21 mouse cellular contexts compared by ENCODE assay signal in the genomic region with DNA sequence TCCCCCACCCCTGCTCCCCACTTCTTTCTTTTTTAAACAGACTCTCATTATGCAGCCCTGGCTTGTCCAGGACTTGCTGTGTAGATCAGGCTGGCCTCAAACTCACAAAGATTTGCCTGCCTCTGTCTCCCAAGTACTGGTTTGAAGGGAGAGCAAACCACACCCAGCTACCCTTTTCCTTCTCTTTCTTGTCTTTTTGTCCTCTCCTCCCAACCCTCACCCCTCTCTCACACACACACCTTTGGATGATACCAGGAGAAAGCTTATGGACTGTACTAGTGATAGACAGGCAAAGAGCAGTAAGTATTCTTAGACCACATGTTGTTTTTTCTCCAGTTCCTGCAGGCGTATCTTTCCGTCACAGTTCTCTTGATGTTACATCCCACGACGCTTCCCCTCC.
"Had no signal": no experiment of that assay in that cellular context is flagged by ENCODE, and none has a peak within 500 bp of the region (broad histone marks: within the 10 kb centered on the region; RNA-seq: fewer than 3 reads in every experiment).

No protein-coding gene starts in this region.

- H3K9me3 ChIP-seq: heart, embryonic 12.5 days; hindbrain, embryonic 13.5 days; hindbrain, embryonic 15.5 days; kidney, embryonic 15.5 days; limb, embryonic 13.5 days; limb, embryonic 15.5 days; liver, embryonic 12.5 days had no signal

- H3K27me3 ChIP-seq: heart, embryonic 12.5 days; hindbrain, embryonic 13.5 days; hindbrain, embryonic 15.5 days; kidney, embryonic 15.5 days; limb, embryonic 13.5 days; limb, embryonic 15.5 days; liver, embryonic 12.5 days had no signal

- H3K4me2 ChIP-seq: heart, embryonic 12.5 days; hindbrain, embryonic 13.5 days; hindbrain, embryonic 15.5 days; kidney, embryonic 15.5 days; limb, embryonic 13.5 days; limb, embryonic 15.5 days; liver, embryonic 12.5 days had no signal

- H3K4me1 ChIP-seq: heart, embryonic 12.5 days; kidney, embryonic 15.5 days; limb, embryonic 13.5 days; limb, embryonic 15.5 days; liver, embryonic 12.5 days had no signal

- H3K4me3 ChIP-seq: heart, adult 2 months; heart, embryonic 12.5 days; hindbrain, embryonic 13.5 days; hindbrain, embryonic 15.5 days; kidney, embryonic 15.5 days; limb, embryonic 13.5 days; limb, embryonic 15.5 days; liver, embryonic 12.5 days had no signal

- H3K27ac ChIP-seq: heart, adult 2 months; hindbrain, embryonic 15.5 days; hindbrain, postnatal 0 days; kidney, embryonic 15.5 days; kidney, postnatal 0 days; limb, embryonic 13.5 days; limb, embryonic 15.5 days; liver, embryonic 12.5 days had no signal

- DNase-seq: forebrain, postnatal 0 days; gastrocnemius, postnatal 14 days; gastrocnemius, postnatal 36 days; heart, adult 2 months; heart, postnatal 14 days; heart, postnatal 36 days; kidney, adult 11 months; kidney, adult 2 months; kidney, adult 9 months; kidney, postnatal 25 days; layer of hippocampus, adult 9-11 months; layer of hippocampus, postnatal 36 days had no signal

- H3K36me3 ChIP-seq: heart, embryonic 12.5 days; hindbrain, embryonic 13.5 days; hindbrain, embryonic 15.5 days; kidney, embryonic 15.5 days; limb, embryonic 13.5 days; limb, embryonic 15.5 days; liver, embryonic 12.5 days had no signal
